Mouse (Mus musculus): ENCODE measurements around the gene Atp2a2.
A peak's percentile ranks its signal among the peaks of the same experiment; 100 is the strongest.

The Atp2a2 gene

GRCm38 (mm10) chr5:122526878-122527730, 25.1 kb upstream of the Atp2a2 start:
- no peaks in the 10 kb centered on the region for H3K36me3 ChIP-seq (ENCODE audit: control insufficient read depth, insufficient read depth, low read length, poor library complexity, severe bottlenecking)
- DNase-seq (ENCODE audit: low read depth, low spot score) = no peak
- H3K27me3 ChIP-seq (ENCODE audit: control insufficient read depth, insufficient read depth, low read length, poor library complexity, severe bottlenecking) = no peaks in the 10 kb centered on the region

- no peaks in the 10 kb centered on the region for H3K27me3 ChIP-seq (ENCODE audit: control insufficient read depth, insufficient read depth, low read length, poor library complexity, severe bottlenecking)
- no peak for DNase-seq (ENCODE audit: low read depth, low spot score)
- H3K36me3 ChIP-seq (ENCODE audit: control insufficient read depth, insufficient read depth, low read length, poor library complexity, severe bottlenecking) = no peaks in the 10 kb centered on the region
Measured at GRCm38 (mm10) chr5:122526405-122526804, 24.4 kb upstream of the Atp2a2 start.

- no peak for DNase-seq (ENCODE audit: low read depth, low spot score)
- Histone ChIP-seq H3K27me3 (ENCODE audit: control insufficient read depth, insufficient read depth, low read length, poor library complexity, severe bottlenecking) (no peaks in the 10 kb centered on the region), H3K36me3 (ENCODE audit: control insufficient read depth, insufficient read depth, low read length, poor library complexity, severe bottlenecking) (no peaks in the 10 kb centered on the region)
Measured at GRCm38 (mm10) chr5:122525238-122525931, 23.4 kb upstream of the Atp2a2 start.

GRCm38 (mm10) chr5:122524854-122525237, 22.8 kb upstream of the Atp2a2 start:
- Histone ChIP-seq H3K27me3 (ENCODE audit: control insufficient read depth, insufficient read depth, low read length, poor library complexity, severe bottlenecking) (no peaks in the 10 kb centered on the region), H3K36me3 (ENCODE audit: control insufficient read depth, insufficient read depth, low read length, poor library complexity, severe bottlenecking) (no peaks in the 10 kb centered on the region)
- no peak for DNase-seq (ENCODE audit: low read depth, low spot score)

GRCm38 (mm10) chr5:122524244-122524643, 22.2 kb upstream of the Atp2a2 start:
- H3K36me3 ChIP-seq (ENCODE audit: control insufficient read depth, insufficient read depth, low read length, poor library complexity, severe bottlenecking) = no peaks in the 10 kb centered on the region
- no peaks in the 10 kb centered on the region for H3K27me3 ChIP-seq (ENCODE audit: control insufficient read depth, insufficient read depth, low read length, poor library complexity, severe bottlenecking)
- DNase-seq (ENCODE audit: low read depth, low spot score) = no peak

- DNase-seq (ENCODE audit: low read depth, low spot score) = no peak
- H3K36me3 ChIP-seq (ENCODE audit: control insufficient read depth, insufficient read depth, low read length, poor library complexity, severe bottlenecking) = no peaks in the 10 kb centered on the region
- no peaks in the 10 kb centered on the region for H3K27me3 ChIP-seq (ENCODE audit: control insufficient read depth, insufficient read depth, low read length, poor library complexity, severe bottlenecking)
Measured at GRCm38 (mm10) chr5:122521130-122521473, 19.1 kb upstream of the Atp2a2 start.

GRCm38 (mm10) chr5:122520254-122521129, 18.5 kb upstream of the Atp2a2 start:
- Histone ChIP-seq H3K36me3 (ENCODE audit: control insufficient read depth, insufficient read depth, low read length, poor library complexity, severe bottlenecking) (no peaks in the 10 kb centered on the region), H3K27me3 (ENCODE audit: control insufficient read depth, insufficient read depth, low read length, poor library complexity, severe bottlenecking) (no peaks in the 10 kb centered on the region)
- DNase-seq (ENCODE audit: low read depth, low spot score) = no peak

- Histone ChIP-seq H3K27me3 (ENCODE audit: control insufficient read depth, insufficient read depth, low read length, poor library complexity, severe bottlenecking) (no peaks in the 10 kb centered on the region), H3K36me3 (ENCODE audit: control insufficient read depth, insufficient read depth, low read length, poor library complexity, severe bottlenecking) (no peaks in the 10 kb centered on the region)
- DNase-seq (ENCODE audit: low read depth, low spot score) = no peak
Measured at GRCm38 (mm10) chr5:122519043-122519660, 17.1 kb upstream of the Atp2a2 start.

- no peaks in the 10 kb centered on the region for H3K36me3 ChIP-seq (ENCODE audit: control insufficient read depth, insufficient read depth, low read length, poor library complexity, severe bottlenecking)
- no peaks in the 10 kb centered on the region for H3K27me3 ChIP-seq (ENCODE audit: control insufficient read depth, insufficient read depth, low read length, poor library complexity, severe bottlenecking)
- DNase-seq (ENCODE audit: low read depth, low spot score) = no peak
Measured at GRCm38 (mm10) chr5:122518247-122518646, 16.2 kb upstream of the Atp2a2 start.

- H3K36me3 ChIP-seq (ENCODE audit: control insufficient read depth, insufficient read depth, low read length, poor library complexity, severe bottlenecking) = no peaks in the 10 kb centered on the region
- no peak for DNase-seq (ENCODE audit: low read depth, low spot score)
Measured at GRCm38 (mm10) chr5:122516901-122517300, 14.9 kb upstream of the Atp2a2 start.

GRCm38 (mm10) chr5:122516029-122516730, 14.2 kb upstream of the Atp2a2 start:
- Histone ChIP-seq H3K36me3 (ENCODE audit: control insufficient read depth, insufficient read depth, low read length, poor library complexity, severe bottlenecking) (no peaks in the 10 kb centered on the region), H3K27me3 (ENCODE audit: control insufficient read depth, insufficient read depth, low read length, poor library complexity, severe bottlenecking) (no peaks in the 10 kb centered on the region)
- no peak for DNase-seq (ENCODE audit: low read depth, low spot score)

More at GRCm38 (mm10) chr5:122516901-122517300, 14.9 kb upstream of the Atp2a2 start:
- H3K27me3 ChIP-seq (ENCODE audit: control insufficient read depth, insufficient read depth, low read length, poor library complexity, severe bottlenecking) = no peaks in the 10 kb centered on the region

GRCm38 (mm10) chr5:122514127-122514521, 12.1 kb upstream of the Atp2a2 start:
- Histone ChIP-seq H3K27me3 (ENCODE audit: control insufficient read depth, insufficient read depth, low read length, poor library complexity, severe bottlenecking) (no peaks in the 10 kb centered on the region), H3K36me3 (ENCODE audit: control insufficient read depth, insufficient read depth, low read length, poor library complexity, severe bottlenecking) (no peaks in the 10 kb centered on the region)
- peak; percentile 28 for DNase-seq (ENCODE audit: low read depth, low spot score)

- H3K27me3 ChIP-seq (ENCODE audit: control insufficient read depth, insufficient read depth, low read length, poor library complexity, severe bottlenecking) = no peaks in the 10 kb centered on the region
- DNase-seq (ENCODE audit: low read depth, low spot score) = no peak
- no peaks in the 10 kb centered on the region for H3K36me3 ChIP-seq (ENCODE audit: control insufficient read depth, insufficient read depth, low read length, poor library complexity, severe bottlenecking)
Measured at GRCm38 (mm10) chr5:122513421-122514126, 11.5 kb upstream of the Atp2a2 start.

All from splenic B cell, adult 2 months (primary cell).